Mouse (Mus musculus): ENCODE data around the gene Donson.

DNA sequence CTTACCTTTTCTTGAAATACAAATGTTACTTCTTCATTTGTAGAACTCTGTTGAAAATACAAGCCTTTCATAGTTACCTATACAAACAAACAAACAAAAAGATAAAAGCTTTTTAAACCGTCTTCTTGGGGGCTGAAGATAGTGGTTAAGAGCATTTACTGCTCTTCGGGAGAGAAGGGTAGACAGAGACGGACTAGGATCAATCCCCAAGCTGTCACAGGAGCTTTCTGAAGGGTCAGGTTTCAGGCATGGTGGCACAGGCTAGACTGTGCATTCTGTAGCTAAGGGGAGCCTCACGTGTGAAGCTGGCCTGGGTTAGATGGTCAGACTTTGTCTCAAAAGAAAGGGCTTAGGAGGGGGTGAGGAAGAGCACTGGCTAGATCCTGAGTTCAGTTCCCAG lies 28.8 kb upstream of the Donson start:
- TF ChIP-seq CTCF (IDR thresholded peaks at IDR 0.05; ENCODE audit: low read depth) (no peak), EP300 (IDR thresholded peaks at IDR 0.05; ENCODE audit: low read depth) (no peak)

Measured in heart, postnatal 0 days (tissue).